Mouse (Mus musculus): ENCODE results near the gene Mvb12b. TPM values are rescaled to one million over a fixed set of nuclear protein-coding genes. Genes with fewer than 3 reads are reported as not detected.
"Not testable (repeated sequence)": the region's sequence is repeated elsewhere in the genome, so short reads cannot be mapped to it uniquely, and the experiment has no call there.

The Mvb12b gene
- polyA plus RNA-seq, 1 experiment from 2014 or later: 17.8 TPM

GRCm38 (mm10) chr2:33914998-33915397 lies 27.3 kb upstream of the Mvb12b start:
- no peak for ATAC-seq (ENCODE audit: insufficient read depth, low FRiP score, low read depth)
- Histone ChIP-seq H3K9ac (no peak overlapping the region), H3K4me1 (peaks cover 3% of the 10 kb centered on the region; the same call in 1 of the 2 replicates), H3K4me2 (no peak overlapping the region), H3K27ac (no peak overlapping the region), H3K9me3 (no peaks in the 10 kb centered on the region), H3K4me3 (replicated peaks) (no peak overlapping the region), H3K27me3 (replicated peaks) (no peaks in the 10 kb centered on the region), H3K36me3 (no peaks in the 10 kb centered on the region)
- WGBS: 60% methylated on average over 8 of the region's 8 CpGs

GRCm38 (mm10) chr2:33914334-33914733 lies 26.6 kb upstream of the Mvb12b start:
- Histone ChIP-seq H3K27ac (no peak overlapping the region), H3K36me3 (no peaks in the 10 kb centered on the region), H3K27me3 (replicated peaks) (no peaks in the 10 kb centered on the region), H3K4me2 (no peak overlapping the region), H3K4me1 (no peaks in the 10 kb centered on the region), H3K9me3 (no peaks in the 10 kb centered on the region), H3K9ac (no peak overlapping the region), H3K4me3 (replicated peaks) (no peak overlapping the region)
- WGBS: 54% methylated on average over 3 of the region's 3 CpGs
- no peak for ATAC-seq (ENCODE audit: insufficient read depth, low FRiP score, low read depth)

- not testable (repeated sequence) for H3K27ac ChIP-seq; ATAC-seq (ENCODE audit: insufficient read depth, low FRiP score, low read depth); H3K4me2 ChIP-seq; H3K4me1 ChIP-seq; H3K9me3 ChIP-seq; H3K4me3 ChIP-seq (replicated peaks); H3K36me3 ChIP-seq; H3K27me3 ChIP-seq (replicated peaks); H3K9ac ChIP-seq
- WGBS: 78% methylated on average over 1 of the region's 1 CpGs
Measured at GRCm38 (mm10) chr2:33913598-33913997, 25.9 kb upstream of the Mvb12b start.

- H3K4me2 ChIP-seq: no peak overlapping the region
- no peaks in the 10 kb centered on the region for H3K9me3 ChIP-seq
- H3K36me3 ChIP-seq: no peaks in the 10 kb centered on the region
- no peak overlapping the region for H3K27ac ChIP-seq
- H3K4me1 ChIP-seq: no peaks in the 10 kb centered on the region
- WGBS: 76% methylated on average over 3 of the region's 3 CpGs
- no peak overlapping the region for H3K9ac ChIP-seq
- no peaks in the 10 kb centered on the region for H3K27me3 ChIP-seq (replicated peaks)
- H3K4me3 ChIP-seq (replicated peaks): no peak overlapping the region
- no peak for ATAC-seq (ENCODE audit: insufficient read depth, low FRiP score, low read depth)
Measured at GRCm38 (mm10) chr2:33912741-33913140, 25.0 kb upstream of the Mvb12b start.

GRCm38 (mm10) chr2:33908374-33908773 lies 20.6 kb upstream of the Mvb12b start:
- peak; percentile 75; the same call in 1 of the 2 replicates for ATAC-seq (ENCODE audit: insufficient read depth, low FRiP score, low read depth)
- Histone ChIP-seq H3K9ac (no peak overlapping the region), H3K9me3 (no peaks in the 10 kb centered on the region), H3K36me3 (no peaks in the 10 kb centered on the region), H3K4me1 (no peaks in the 10 kb centered on the region), H3K27me3 (replicated peaks) (no peaks in the 10 kb centered on the region), H3K27ac (peak overlapping the region; percentile 59; the same call in 1 of the 2 replicates), H3K4me3 (replicated peaks) (no peak overlapping the region), H3K4me2 (0 out of 2 replicates have a peak overlapping the region, but pooled peaks have one; percentile 5)
- WGBS: 6% methylated on average over 8 of the region's 8 CpGs

GRCm38 (mm10) chr2:33907174-33907573 lies 19.4 kb upstream of the Mvb12b start:
- Histone ChIP-seq H3K4me2 (no peak overlapping the region), H3K9me3 (no peaks in the 10 kb centered on the region), H3K27ac (no peak overlapping the region), H3K4me3 (replicated peaks) (no peak overlapping the region), H3K27me3 (replicated peaks) (no peaks in the 10 kb centered on the region), H3K9ac (no peak overlapping the region), H3K4me1 (no peaks in the 10 kb centered on the region), H3K36me3 (no peaks in the 10 kb centered on the region)
- 85% methylated on average over 6 of the region's 6 CpGs for WGBS
- ATAC-seq (ENCODE audit: insufficient read depth, low FRiP score, low read depth): no peak

GRCm38 (mm10) chr2:33895829-33896228 lies 8.1 kb upstream of the Mvb12b start:
- Histone ChIP-seq H3K27me3 (replicated peaks) (no peaks in the 10 kb centered on the region), H3K4me2 (no peak overlapping the region), H3K4me1 (no peaks in the 10 kb centered on the region), H3K4me3 (replicated peaks) (no peak overlapping the region), H3K9me3 (no peaks in the 10 kb centered on the region), H3K36me3 (no peaks in the 10 kb centered on the region), H3K27ac (no peak overlapping the region), H3K9ac (no peak overlapping the region)
- 77% methylated on average over 3 of the region's 3 CpGs for WGBS
- no peak for ATAC-seq (ENCODE audit: insufficient read depth, low FRiP score, low read depth)

GRCm38 (mm10) chr2:33893151-33893550 lies 5.4 kb upstream of the Mvb12b start:
- Histone ChIP-seq H3K27me3 (replicated peaks) (no peaks in the 10 kb centered on the region), H3K4me3 (replicated peaks) (no peak overlapping the region), H3K4me1 (no peaks in the 10 kb centered on the region), H3K4me2 (no peak overlapping the region), H3K36me3 (no peaks in the 10 kb centered on the region), H3K9me3 (no peaks in the 10 kb centered on the region), H3K27ac (no peak overlapping the region), H3K9ac (no peak overlapping the region)
- no peak for ATAC-seq (ENCODE audit: insufficient read depth, low FRiP score, low read depth)
- WGBS: 81% methylated on average over 3 of the region's 3 CpGs

- Histone ChIP-seq H3K27me3 (replicated peaks) (no peaks in the 10 kb centered on the region), H3K4me1 (peaks cover 5% of the 10 kb centered on the region; the same call in 1 of the 2 replicates), H3K4me2 (no peak overlapping the region), H3K4me3 (replicated peaks) (no peak overlapping the region), H3K9me3 (no peaks in the 10 kb centered on the region), H3K36me3 (no peaks in the 10 kb centered on the region), H3K9ac (no peak overlapping the region), H3K27ac (no peak overlapping the region)
- ATAC-seq (ENCODE audit: insufficient read depth, low FRiP score, low read depth): no peak
- 68% methylated on average over 7 of the region's 7 CpGs for WGBS
Measured at GRCm38 (mm10) chr2:33892354-33892753, 4.6 kb upstream of the Mvb12b start.

- Histone ChIP-seq H3K27ac (peak overlapping the region; percentile 85), H3K27me3 (replicated peaks) (no peaks in the 10 kb centered on the region), H3K4me2 (peak overlapping the region; percentile 78), H3K4me1 (peaks cover 8% of the 10 kb centered on the region; the same call in 1 of the 2 replicates), H3K4me3 (replicated peaks) (peak overlapping the region; percentile 61), H3K9ac (peak overlapping the region; percentile 55), H3K9me3 (no peaks in the 10 kb centered on the region), H3K36me3 (no peaks in the 10 kb centered on the region)
- ATAC-seq (ENCODE audit: insufficient read depth, low FRiP score, low read depth): no peak
- WGBS: 53% methylated on average over 6 of the region's 6 CpGs
Measured at GRCm38 (mm10) chr2:33888100-33888385, 297 bp upstream of the Mvb12b start.

- whole genome bisulfite sequencing: 3% methylated on average over 35 of the region's 51 CpGs
- H3K4me1 ChIP-seq: peaks cover 8% of the 10 kb centered on the region; the same call in 1 of the 2 replicates
- ATAC-seq (ENCODE audit: insufficient read depth, low FRiP score, low read depth): peak; percentile 74
- peak overlapping the region; percentile 61 for H3K4me3 ChIP-seq (replicated peaks)
- peak overlapping the region; percentile 78 for H3K4me2 ChIP-seq
- no peaks in the 10 kb centered on the region for H3K27me3 ChIP-seq (replicated peaks)
- H3K27ac ChIP-seq: peak overlapping the region; percentile 85
- H3K9ac ChIP-seq: peak overlapping the region; percentile 55
- H3K36me3 ChIP-seq: no peaks in the 10 kb centered on the region
- H3K9me3 ChIP-seq: no peaks in the 10 kb centered on the region
Measured at GRCm38 (mm10) chr2:33886386-33887327, 1.1 kb downstream of the Mvb12b start.

GRCm38 (mm10) chr2:33885264-33885651 lies 2.5 kb downstream of the Mvb12b start:
- Histone ChIP-seq H3K36me3 (no peaks in the 10 kb centered on the region), H3K9me3 (no peaks in the 10 kb centered on the region), H3K27me3 (replicated peaks) (no peaks in the 10 kb centered on the region), H3K9ac (no peak overlapping the region), H3K4me3 (replicated peaks) (no peak overlapping the region), H3K4me2 (no peak overlapping the region), H3K27ac (no peak overlapping the region), H3K4me1 (peaks cover 8% of the 10 kb centered on the region; the same call in 1 of the 2 replicates)
- no peak for ATAC-seq (ENCODE audit: insufficient read depth, low FRiP score, low read depth)
- 86% methylated on average over 3 of the region's 3 CpGs for WGBS

Data from stomach, embryonic 15.5 days (tissue).